Mouse (Mus musculus): ENCODE measurements at regions not wholly inside any gene's neighbourhood (a gene's known extent, or its start where the extent isn't known, plus 50 kb on each side); places are given as distances from the start of the nearest gene placed in this dataset.
"Not testable (repeated sequence)": the region's sequence is repeated elsewhere in the genome, so short reads cannot be mapped to it uniquely, and the experiment has no call there.

GRCm38 (mm10) chr5:100309807-100310165, 106.2 kb downstream of the Sec31a start:
- intact Hi-C loops (cut with DNase I) = no loop called here
- Histone ChIP-seq H3K4me3 (no peak overlapping the region), H3K27ac (no peak overlapping the region)
- DNase-seq = no peak
- TF ChIP-seq CTCF (IDR thresholded peaks at IDR 0.05) = no peak

GRCm38 (mm10) chr5:100309071-100309806, 106.8 kb downstream of the Sec31a start:
- H3K27ac ChIP-seq = no peak overlapping the region
- DNase-seq = no peak
- H3K4me3 ChIP-seq = no peak overlapping the region
- TF ChIP-seq CTCF (IDR thresholded peaks at IDR 0.05) = no peak
- intact Hi-C loops (cut with DNase I) = no loop called here

- peak; percentile 16; the same call in 1 of the 2 replicates for TF ChIP-seq CTCF (IDR thresholded peaks at IDR 0.05)
- intact Hi-C loops (cut with DNase I) = no loop called here
- no peak for DNase-seq
Observed at GRCm38 (mm10) chr5:100304403-100304802, 111.6 kb downstream of the Sec31a start.

GRCm38 (mm10) chr5:100302068-100302775, 113.8 kb downstream of the Sec31a start:
- H3K4me3 ChIP-seq = no peak overlapping the region
- no peak for TF ChIP-seq CTCF (IDR thresholded peaks at IDR 0.05)
- H3K27ac ChIP-seq = no peak overlapping the region
- intact Hi-C loops (cut with DNase I) = no loop called here
- no peak for DNase-seq

More at GRCm38 (mm10) chr5:100304403-100304802, 111.6 kb downstream of the Sec31a start:
- Histone ChIP-seq H3K4me3 (no peak overlapping the region), H3K27ac (no peak overlapping the region)

GRCm38 (mm10) chr5:100299141-100299540, 116.9 kb downstream of the Sec31a start:
- no peak for TF ChIP-seq CTCF (IDR thresholded peaks at IDR 0.05)
- Histone ChIP-seq H3K27ac (no peak overlapping the region), H3K4me3 (no peak overlapping the region)
- intact Hi-C loops (cut with DNase I) = no loop called here
- no peak for DNase-seq

- TF ChIP-seq CTCF (IDR thresholded peaks at IDR 0.05) = no peak
- H3K4me3 ChIP-seq = no peak overlapping the region
- no peak for DNase-seq
- intact Hi-C loops (cut with DNase I) = no loop called here
- H3K27ac ChIP-seq = no peak overlapping the region
Observed at GRCm38 (mm10) chr5:100294189-100294588, 121.8 kb downstream of the Sec31a start.

- Histone ChIP-seq H3K27ac (no peak overlapping the region), H3K4me3 (no peak overlapping the region)
- TF ChIP-seq CTCF (IDR thresholded peaks at IDR 0.05) = no peak
- intact Hi-C loops (cut with DNase I) = no loop called here
- DNase-seq = no peak
Observed at GRCm38 (mm10) chr5:100280215-100280614, 120.6 kb upstream of the Tmem150c start.

GRCm38 (mm10) chr5:100279474-100279873, 119.9 kb upstream of the Tmem150c start:
- H3K27ac ChIP-seq = no peak overlapping the region
- no peak overlapping the region for H3K4me3 ChIP-seq
- no peak for DNase-seq
- TF ChIP-seq CTCF (IDR thresholded peaks at IDR 0.05) = no peak
- intact Hi-C loops (cut with DNase I) = no loop called here

GRCm38 (mm10) chr5:100274674-100275073, 115.1 kb upstream of the Tmem150c start:
- DNase-seq = no peak
- Histone ChIP-seq H3K4me3 (no peak overlapping the region), H3K27ac (no peak overlapping the region)
- TF ChIP-seq CTCF (IDR thresholded peaks at IDR 0.05) = no peak
- intact Hi-C loops (cut with DNase I) = no loop called here

- H3K4me3 ChIP-seq; intact Hi-C loops (cut with DNase I); DNase-seq; H3K27ac ChIP-seq: not testable (repeated sequence)
Observed at GRCm38 (mm10) chr5:100271975-100272374, 112.4 kb upstream of the Tmem150c start.

GRCm38 (mm10) chr5:100270841-100271686, 111.5 kb upstream of the Tmem150c start:
- DNase-seq = no peak
- TF ChIP-seq CTCF (IDR thresholded peaks at IDR 0.05) = no peak
- intact Hi-C loops (cut with DNase I) = no loop called here
- Histone ChIP-seq H3K27ac (no peak overlapping the region), H3K4me3 (no peak overlapping the region)

- Histone ChIP-seq H3K27ac (no peak overlapping the region), H3K4me3 (no peak overlapping the region)
- no peak for DNase-seq
- no peak for TF ChIP-seq CTCF (IDR thresholded peaks at IDR 0.05)
- intact Hi-C loops (cut with DNase I) = no loop called here
Observed at GRCm38 (mm10) chr5:100268111-100268878, 108.7 kb upstream of the Tmem150c start.
